Mouse (Mus musculus): ENCODE results near the gene Aurkaip1. TPM values are rescaled to one million over a fixed set of nuclear protein-coding genes. Genes with fewer than 3 reads are reported as not detected.
A peak's percentile ranks its signal among the peaks of the same experiment; 100 is the strongest.

Aurkaip1 gene
- polyA plus RNA-seq, 1 experiment from 2014 or later = 158 TPM

GRCm38 (mm10) chr4:155854991-155855390 lies 23.9 kb downstream of the Aurkaip1 start:
- H3K9me3 ChIP-seq (replicated peaks; ENCODE audit: control insufficient read depth, low read length) = no peaks in the 10 kb centered on the region
- no peak for ATAC-seq (ENCODE audit: insufficient read depth, low FRiP score)
- no peak overlapping the region for H3K4me3 ChIP-seq (replicated peaks; ENCODE audit: low read length)
- no peak overlapping the region for H3K27ac ChIP-seq (ENCODE audit: low read length)
- H3K27me3 ChIP-seq (ENCODE audit: control insufficient read depth, insufficient read depth, low read length) = no peaks in the 10 kb centered on the region
- WGBS = 95% methylated on average over 12 of the region's 12 CpGs
- peaks cover 20% of the 10 kb centered on the region for H3K36me3 ChIP-seq (ENCODE audit: control insufficient read depth, insufficient read depth, low read length)
- no peak overlapping the region for H3K4me2 ChIP-seq (ENCODE audit: low read depth, low read length)
- H3K4me1 ChIP-seq (ENCODE audit: control insufficient read depth, insufficient read depth, low read length) = no peaks in the 10 kb centered on the region
- H3K9ac ChIP-seq (ENCODE audit: low read length) = no peak overlapping the region

- Histone ChIP-seq H3K4me1 (ENCODE audit: control insufficient read depth, insufficient read depth, low read length) (no peaks in the 10 kb centered on the region), H3K9me3 (replicated peaks; ENCODE audit: control insufficient read depth, low read length) (no peaks in the 10 kb centered on the region), H3K4me3 (replicated peaks; ENCODE audit: low read length) (no peak overlapping the region), H3K9ac (ENCODE audit: low read length) (no peak overlapping the region), H3K4me2 (ENCODE audit: low read depth, low read length) (no peak overlapping the region), H3K36me3 (ENCODE audit: control insufficient read depth, insufficient read depth, low read length) (peaks cover 20% of the 10 kb centered on the region), H3K27ac (ENCODE audit: low read length) (no peak overlapping the region), H3K27me3 (ENCODE audit: control insufficient read depth, insufficient read depth, low read length) (no peaks in the 10 kb centered on the region)
- ATAC-seq (ENCODE audit: insufficient read depth, low FRiP score) = no peak
- 90% methylated on average over 12 of the region's 12 CpGs for WGBS
Measured at GRCm38 (mm10) chr4:155856071-155856470, 25.0 kb downstream of the Aurkaip1 start.

DNA sequence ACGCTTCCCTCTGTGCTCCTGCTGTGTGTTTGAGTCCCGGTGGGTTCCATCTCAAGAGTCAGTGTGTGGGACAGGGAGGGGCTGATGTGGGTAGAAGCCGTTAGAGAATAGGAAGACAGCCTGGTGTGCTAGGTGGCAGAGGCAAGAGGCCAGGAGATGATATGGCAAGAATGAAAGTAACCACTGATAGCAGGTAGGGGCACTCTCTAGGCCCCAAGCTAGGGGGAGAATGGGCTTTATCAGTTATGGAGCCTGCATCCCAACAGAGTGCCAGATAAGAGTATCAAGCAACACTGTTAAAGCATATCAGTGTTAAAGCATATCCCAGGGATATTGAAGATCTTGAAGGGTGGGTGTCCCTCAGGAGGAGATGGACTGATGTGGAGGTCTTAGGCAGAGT lies 25.8 kb downstream of the Aurkaip1 start:
- Histone ChIP-seq H3K4me1 (ENCODE audit: control insufficient read depth, insufficient read depth, low read length) (no peaks in the 10 kb centered on the region), H3K27me3 (ENCODE audit: control insufficient read depth, insufficient read depth, low read length) (no peaks in the 10 kb centered on the region), H3K9me3 (replicated peaks; ENCODE audit: control insufficient read depth, low read length) (no peaks in the 10 kb centered on the region), H3K27ac (ENCODE audit: low read length) (no peak overlapping the region), H3K36me3 (ENCODE audit: control insufficient read depth, insufficient read depth, low read length) (peaks cover 20% of the 10 kb centered on the region), H3K9ac (ENCODE audit: low read length) (no peak overlapping the region), H3K4me2 (ENCODE audit: low read depth, low read length) (no peak overlapping the region), H3K4me3 (replicated peaks; ENCODE audit: low read length) (no peak overlapping the region)
- WGBS = 81% methylated on average over 3 of the region's 3 CpGs
- no peak for ATAC-seq (ENCODE audit: insufficient read depth, low FRiP score)

DNA sequence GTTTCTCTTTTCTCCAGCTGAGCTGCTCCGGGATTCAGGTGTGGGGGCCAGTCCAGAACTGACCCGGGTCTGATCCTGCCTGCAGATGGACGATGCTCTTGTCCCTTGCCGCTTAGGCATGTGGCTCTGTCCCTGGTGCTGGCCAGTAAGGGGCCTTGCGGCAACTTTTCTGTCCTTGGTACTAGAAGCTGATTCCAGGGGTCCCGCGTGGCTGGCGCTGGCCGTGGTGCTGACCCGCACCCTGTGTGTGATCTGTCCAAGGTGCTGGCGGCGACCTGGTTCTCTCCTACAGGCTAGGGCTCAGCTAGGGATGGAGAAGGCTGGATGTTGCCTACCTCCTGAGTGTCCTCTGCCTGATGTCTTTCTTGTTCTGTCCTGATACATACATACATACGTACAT lies 28.2 kb downstream of the Aurkaip1 start:
- 18% methylated on average over 13 of the region's 13 CpGs for WGBS
- H3K36me3 ChIP-seq (ENCODE audit: control insufficient read depth, insufficient read depth, low read length) = peaks cover 17% of the 10 kb centered on the region; the same call in 1 of the 2 replicates
- no peak overlapping the region for H3K9ac ChIP-seq (ENCODE audit: low read length)
- no peak overlapping the region for H3K27ac ChIP-seq (ENCODE audit: low read length)
- no peaks in the 10 kb centered on the region for H3K27me3 ChIP-seq (ENCODE audit: control insufficient read depth, insufficient read depth, low read length)
- no peak overlapping the region for H3K4me3 ChIP-seq (replicated peaks; ENCODE audit: low read length)
- no peaks in the 10 kb centered on the region for H3K4me1 ChIP-seq (ENCODE audit: control insufficient read depth, insufficient read depth, low read length)
- no peak overlapping the region for H3K4me2 ChIP-seq (ENCODE audit: low read depth, low read length)
- peak; percentile 19; the same call in 1 of the 2 replicates for ATAC-seq (ENCODE audit: insufficient read depth, low FRiP score)
- no peaks in the 10 kb centered on the region for H3K9me3 ChIP-seq (replicated peaks; ENCODE audit: control insufficient read depth, low read length)

- Histone ChIP-seq H3K36me3 (ENCODE audit: control insufficient read depth, insufficient read depth, low read length) (peaks cover 4% of the 10 kb centered on the region; the same call in 1 of the 2 replicates), H3K4me3 (replicated peaks; ENCODE audit: low read length) (no peak overlapping the region), H3K4me2 (ENCODE audit: low read depth, low read length) (no peak overlapping the region), H3K9ac (ENCODE audit: low read length) (no peak overlapping the region), H3K27ac (ENCODE audit: low read length) (no peak overlapping the region), H3K27me3 (ENCODE audit: control insufficient read depth, insufficient read depth, low read length) (no peaks in the 10 kb centered on the region), H3K4me1 (ENCODE audit: control insufficient read depth, insufficient read depth, low read length) (no peaks in the 10 kb centered on the region), H3K9me3 (replicated peaks; ENCODE audit: control insufficient read depth, low read length) (no peaks in the 10 kb centered on the region)
- ATAC-seq (ENCODE audit: insufficient read depth, low FRiP score) = no peak
- WGBS = 88% methylated on average over 7 of the region's 7 CpGs
Measured at GRCm38 (mm10) chr4:155861787-155862186, 30.7 kb downstream of the Aurkaip1 start.

DNA sequence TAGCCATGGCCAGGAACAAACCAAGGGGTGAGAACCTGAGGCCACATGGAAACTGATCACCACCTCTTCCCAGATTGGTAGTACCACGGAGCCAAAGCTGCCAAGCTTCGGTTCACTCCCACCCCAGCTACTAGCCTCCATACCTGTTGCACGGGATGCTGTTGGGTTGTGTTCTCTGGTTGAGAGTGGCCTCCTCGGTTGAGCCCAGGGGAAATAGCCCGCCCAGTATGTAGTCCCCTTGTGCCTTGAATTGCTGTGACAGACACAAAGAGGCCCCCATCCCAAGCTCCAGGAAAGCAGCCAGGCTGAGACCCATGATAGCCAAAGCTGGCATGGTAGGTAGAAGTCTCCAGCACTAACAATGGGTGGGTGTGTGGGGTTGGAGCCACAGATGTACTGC lies 31.9 kb downstream of the Aurkaip1 start, which contains the start of gene Tas1r3:
Tas1r3 (minus strand) TSS at position 362 of the 400 bp plus-strand sequence.
- Histone ChIP-seq H3K27me3 (ENCODE audit: control insufficient read depth, insufficient read depth, low read length) (no peaks in the 10 kb centered on the region), H3K4me1 (ENCODE audit: control insufficient read depth, insufficient read depth, low read length) (no peaks in the 10 kb centered on the region), H3K9ac (ENCODE audit: low read length) (no peak within 1 kb of the TSS), H3K4me2 (ENCODE audit: low read depth, low read length) (no peak within 1 kb of the TSS), H3K9me3 (replicated peaks; ENCODE audit: control insufficient read depth, low read length) (no peaks in the 10 kb centered on the region), H3K4me3 (replicated peaks; ENCODE audit: low read length) (no peak within 1 kb of the TSS), H3K27ac (ENCODE audit: low read length) (no peak within 1 kb of the TSS), H3K36me3 (ENCODE audit: control insufficient read depth, insufficient read depth, low read length) (peaks cover 4% of the 10 kb centered on the region; the same call in 1 of the 2 replicates)
- WGBS = 73% methylated on average over 5 of the region's 5 CpGs
- no peak for ATAC-seq (ENCODE audit: insufficient read depth, low FRiP score)

- Histone ChIP-seq H3K27me3 (ENCODE audit: control insufficient read depth, insufficient read depth, low read length) (no peaks in the 10 kb centered on the region), H3K4me3 (replicated peaks; ENCODE audit: low read length) (peak overlapping the region; percentile 84), H3K9ac (ENCODE audit: low read length) (peak overlapping the region; percentile 81), H3K4me1 (ENCODE audit: control insufficient read depth, insufficient read depth, low read length) (peaks cover 7% of the 10 kb centered on the region; the same call in 1 of the 2 replicates), H3K4me2 (ENCODE audit: low read depth, low read length) (peak overlapping the region; percentile 74), H3K9me3 (replicated peaks; ENCODE audit: control insufficient read depth, low read length) (no peaks in the 10 kb centered on the region), H3K27ac (ENCODE audit: low read length) (peak overlapping the region; percentile 48; the same call in 1 of the 2 replicates), H3K36me3 (ENCODE audit: control insufficient read depth, insufficient read depth, low read length) (peaks cover 10% of the 10 kb centered on the region)
- 6% methylated on average over 22 of the region's 22 CpGs for WGBS
- peak; percentile 44 for ATAC-seq (ENCODE audit: insufficient read depth, low FRiP score)
Measured at GRCm38 (mm10) chr4:155868614-155869298, 37.7 kb downstream of the Aurkaip1 start.

GRCm38 (mm10) chr4:155869317-155870033 lies 38.4 kb downstream of the Aurkaip1 start, which contains the start of the genes Cptp and Ints11:
Gene Cptp, minus strand, starts transcription at chr4:155869440.
Gene Ints11, plus strand, starts transcription at chr4:155869546.
- peaks cover 7% of the 10 kb centered on the region; the same call in 1 of the 2 replicates for H3K4me1 ChIP-seq (ENCODE audit: control insufficient read depth, insufficient read depth, low read length)
- peaks cover 12% of the 10 kb centered on the region for H3K36me3 ChIP-seq (ENCODE audit: control insufficient read depth, insufficient read depth, low read length)
- no peaks in the 10 kb centered on the region for H3K27me3 ChIP-seq (ENCODE audit: control insufficient read depth, insufficient read depth, low read length)
- H3K9me3 ChIP-seq (replicated peaks; ENCODE audit: control insufficient read depth, low read length) = no peaks in the 10 kb centered on the region
- under 1% methylated on average over 60 of the region's 63 CpGs for WGBS
- peak within 1 kb of the TSS; percentile 48 for H3K27ac ChIP-seq (ENCODE audit: low read length)
- peak within 1 kb of the TSS; percentile 92 for H3K9ac ChIP-seq (ENCODE audit: low read length)
- H3K4me3 ChIP-seq (replicated peaks; ENCODE audit: low read length) = peak within 1 kb of the TSS; percentile 84
- peak; percentile 96 for ATAC-seq (ENCODE audit: insufficient read depth, low FRiP score)
- peak within 1 kb of the TSS; percentile 75 for H3K4me2 ChIP-seq (ENCODE audit: low read depth, low read length)

DNA sequence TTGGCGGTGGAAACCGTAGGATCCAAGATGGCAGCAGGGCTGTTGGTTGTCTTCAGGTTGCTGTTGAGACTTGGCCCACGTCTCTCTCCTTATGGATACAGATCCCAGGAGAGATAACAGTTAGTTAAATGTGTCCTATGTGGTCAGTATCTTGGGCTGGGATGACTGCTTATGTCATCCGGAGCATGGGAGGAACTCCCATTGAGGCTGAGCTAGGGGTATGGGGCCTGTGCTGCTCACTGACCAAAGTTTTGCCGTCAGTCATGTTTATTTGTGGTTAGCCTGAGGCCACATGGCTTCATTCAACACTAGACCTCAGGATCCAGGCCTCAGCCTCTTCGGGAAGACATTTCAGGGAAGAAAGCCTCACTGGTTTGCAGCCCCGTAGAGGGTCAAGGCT lies 40.3 kb downstream of the Aurkaip1 start:
- H3K27ac ChIP-seq (ENCODE audit: low read length) = no peak overlapping the region
- H3K9ac ChIP-seq (ENCODE audit: low read length) = no peak overlapping the region
- H3K9me3 ChIP-seq (replicated peaks; ENCODE audit: control insufficient read depth, low read length) = no peaks in the 10 kb centered on the region
- H3K4me1 ChIP-seq (ENCODE audit: control insufficient read depth, insufficient read depth, low read length) = peaks cover 7% of the 10 kb centered on the region; the same call in 1 of the 2 replicates
- H3K27me3 ChIP-seq (ENCODE audit: control insufficient read depth, insufficient read depth, low read length) = no peaks in the 10 kb centered on the region
- no peak overlapping the region for H3K4me2 ChIP-seq (ENCODE audit: low read depth, low read length)
- no peak overlapping the region for H3K4me3 ChIP-seq (replicated peaks; ENCODE audit: low read length)
- peaks cover 18% of the 10 kb centered on the region; the same call in 1 of the 2 replicates for H3K36me3 ChIP-seq (ENCODE audit: control insufficient read depth, insufficient read depth, low read length)
- ATAC-seq (ENCODE audit: insufficient read depth, low FRiP score) = no peak
- WGBS = 84% methylated on average over 7 of the region's 7 CpGs

Data from stomach, embryonic 16.5 days (tissue).